14 mouse cellular contexts compared by ENCODE assay signal in genomic region chr12:77786678-77787077, GRCm38 (mm10).
"Had no signal": no experiment of that assay in that cellular context is flagged by ENCODE, and none has a peak within 500 bp of the region (broad histone marks: within the 10 kb centered on the region; RNA-seq: fewer than 3 reads in every experiment).

No protein-coding gene starts in this region.

- H3K36me3 ChIP-seq: limb, embryonic 15.5 days; liver, embryonic 12.5 days; midbrain, embryonic 12.5 days; stomach, embryonic 15.5 days had no signal

- H3K9me3 ChIP-seq: limb, embryonic 15.5 days; liver, embryonic 12.5 days; megakaryocyte, embryonic 14.5 days; midbrain, embryonic 12.5 days; stomach, embryonic 15.5 days had no signal

- H3K4me3 ChIP-seq: limb, embryonic 15.5 days; liver, embryonic 12.5 days; megakaryocyte, embryonic 14.5 days; midbrain, embryonic 12.5 days; stomach, embryonic 15.5 days had no signal

- H3K27ac ChIP-seq: limb, embryonic 15.5 days; liver, embryonic 12.5 days; midbrain, embryonic 12.5 days; stomach, embryonic 15.5 days had no signal

- H3K4me1 ChIP-seq: stomach, embryonic 15.5 days had no signal

- ATAC-seq: liver, embryonic 12.5 days; midbrain, embryonic 16.5 days had no signal

- H3K4me2 ChIP-seq: limb, embryonic 15.5 days; liver, embryonic 12.5 days; lung, embryonic 14.5 days; midbrain, embryonic 12.5 days; stomach, embryonic 15.5 days had no signal

- H3K27me3 ChIP-seq: liver, embryonic 12.5 days; stomach, embryonic 15.5 days had no signal

- H3K9ac ChIP-seq: limb, embryonic 15.5 days; liver, embryonic 12.5 days; lung, embryonic 14.5 days; midbrain, embryonic 12.5 days; stomach, embryonic 15.5 days had no signal

- DNase-seq: kidney, adult 2 months; kidney, postnatal 25 days; layer of hippocampus, adult 9-11 months; layer of hippocampus, postnatal 36 days; lung, embryonic 14.5 days; lung, postnatal 10 days; lung, postnatal 4 days; thymus, postnatal 14 days had no signal
